8 mouse cellular contexts compared by ENCODE assay signal in the genomic region with DNA sequence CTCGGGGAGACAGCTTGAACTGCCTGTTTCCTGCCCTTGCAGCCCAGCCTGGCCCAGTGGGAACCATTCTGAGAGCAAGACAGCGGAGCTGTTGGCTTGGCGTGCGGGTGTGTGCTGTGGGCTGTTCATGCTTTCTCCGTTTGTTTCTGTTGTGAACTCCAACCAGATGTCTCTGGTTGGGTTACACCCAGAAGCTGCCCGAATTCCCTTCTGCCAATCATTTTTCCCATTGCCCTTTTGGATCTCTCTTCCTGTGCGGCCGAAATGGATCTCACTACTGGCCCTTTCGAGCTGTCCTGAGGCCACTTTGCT. TPM values are rescaled to one million over a fixed set of nuclear protein-coding genes. Genes with fewer than 3 reads are reported as not detected.
DNase-seq lines count a peak whose midpoint lies in the region; ATAC-seq and TF ChIP-seq lines count a peak whose summit lies in the region.

No protein-coding gene starts in this region.

- H3K9me3 ChIP-seq in E14TG2a.4 (ENCODE audit: low read length) = no peaks in the 10 kb centered on the region
- H3K9me3 ChIP-seq in heart, embryonic 10.5 days = no peaks in the 10 kb centered on the region
- no peaks in the 10 kb centered on the region for H3K9me3 ChIP-seq in limb, embryonic 14.5 days (ENCODE audit: control insufficient read depth, low read length)
- no peaks in the 10 kb centered on the region for H3K9me3 ChIP-seq in stomach, embryonic 15.5 days

- H3K36me3 ChIP-seq in E14TG2a.4 (ENCODE audit: insufficient read depth, low read length) = peaks cover 15% of the 10 kb centered on the region
- no peaks in the 10 kb centered on the region for H3K36me3 ChIP-seq in heart, embryonic 10.5 days
- H3K36me3 ChIP-seq in limb, embryonic 14.5 days (ENCODE audit: control insufficient read depth, insufficient read depth, low read length) = no peaks in the 10 kb centered on the region
- H3K36me3 ChIP-seq in stomach, embryonic 15.5 days = no peaks in the 10 kb centered on the region

- TF ChIP-seq CTCF in E14TG2a.4 (conservative IDR thresholded peaks at IDR 0.05; ENCODE audit: low read length) = no peak

- 0 out of 2 replicates have a peak overlapping the region, but pooled peaks have one; percentile 26 for H3K27ac ChIP-seq in heart, embryonic 10.5 days
- H3K27ac ChIP-seq in limb, embryonic 14.5 days (replicated peaks; ENCODE audit: low read depth, low read length) = peak overlapping the region; percentile 26; the same call in 1 of the 2 replicates
- peak overlapping the region; percentile 57 for H3K27ac ChIP-seq in stomach, embryonic 15.5 days

- no peak for ATAC-seq in limb, embryonic 14.5 days (ENCODE audit: low FRiP score, low read depth)
- no peak for ATAC-seq in stomach, embryonic 15.5 days (ENCODE audit: insufficient read depth, low FRiP score, low read depth)

- no peak overlapping the region for H3K9ac ChIP-seq in limb, embryonic 14.5 days (ENCODE audit: low read depth, low read length, severe bottlenecking)
- H3K9ac ChIP-seq in stomach, embryonic 15.5 days = no peak overlapping the region

- peaks cover 18% of the 10 kb centered on the region for H3K27me3 ChIP-seq in E14TG2a.4 (ENCODE audit: insufficient read depth, low read length)
- H3K27me3 ChIP-seq in heart, embryonic 10.5 days (ENCODE audit: insufficient read depth, poor library complexity, severe bottlenecking) = 0 out of 2 replicates have a peak, but pooled peaks cover 9% of the 10 kb centered on the region
- peaks cover 14% of the 10 kb centered on the region for H3K27me3 ChIP-seq in limb, embryonic 14.5 days (ENCODE audit: control insufficient read depth, insufficient read depth, low read length)
- no peaks in the 10 kb centered on the region for H3K27me3 ChIP-seq in stomach, embryonic 15.5 days (replicated peaks)

- H3K4me1 ChIP-seq in E14TG2a.4 (replicated peaks; ENCODE audit: low read depth, low read length) = peaks cover 76% of the 10 kb centered on the region
- peaks cover 61% of the 10 kb centered on the region for H3K4me1 ChIP-seq in heart, embryonic 10.5 days
- peaks cover 36% of the 10 kb centered on the region for H3K4me1 ChIP-seq in limb, embryonic 14.5 days (ENCODE audit: control insufficient read depth, insufficient read depth, low read length)
- H3K4me1 ChIP-seq in stomach, embryonic 15.5 days = peaks cover 37% of the 10 kb centered on the region

- peak overlapping the region; percentile 84; the same call in 1 of the 2 replicates for H3K4me2 ChIP-seq in limb, embryonic 14.5 days (replicated peaks; ENCODE audit: low read depth, low read length, severe bottlenecking)
- H3K4me2 ChIP-seq in stomach, embryonic 15.5 days = peak overlapping the region; percentile 38

- TF ChIP-seq POLR2A in limb, embryonic 14.5 days (IDR thresholded peaks at IDR 0.05; ENCODE audit: borderline replicate concordance, extremely low read depth, insufficient read depth, insufficient read length) = no peak

- H3K4me3 ChIP-seq in E14TG2a.4 (replicated peaks; ENCODE audit: low read length) = peak overlapping the region; percentile 92
- H3K4me3 ChIP-seq in heart, embryonic 10.5 days = 0 out of 2 replicates have a peak overlapping the region, but pooled peaks have one; percentile 5
- H3K4me3 ChIP-seq in limb, embryonic 14.5 days (replicated peaks; ENCODE audit: low read length) = no peak overlapping the region
- H3K4me3 ChIP-seq in stomach, embryonic 15.5 days (replicated peaks) = no peak overlapping the region

- DNase-seq in embryo, embryonic 10 days (ENCODE audit: low spot score) = peak; percentile 43
- DNase-seq in embryo, embryonic 9.5 days (ENCODE audit: extremely low spot score) = no peak
- DNase-seq in heart, embryonic 10.5 days (ENCODE audit: low spot score) = no peak
- DNase-seq in limb, embryonic 14.5 days (ENCODE audit: low spot score) = peak; percentile 38
- no peak for DNase-seq in left cerebral cortex, adult 9 months (ENCODE audit: low spot score in 2 of 2)
- DNase-seq in ovary, postnatal 10 days (ENCODE audit: low spot score) = no peak

- WGBS in heart, embryonic 10.5 days = 70% methylated on average over 9 of the region's 9 CpGs
- WGBS in limb, embryonic 14.5 days = 42% methylated on average over 9 of the region's 9 CpGs
- WGBS in stomach, embryonic 15.5 days = 48% methylated on average over 9 of the region's 9 CpGs

RNA-seq across cellular contexts. Expression of a gene that starts 4.0 kb away (rescaled TPM):
- polyA plus RNA-seq in heart, embryonic 10.5 days (2016; fragmentation: Nextera tagmentation; extraction: Ambion mirVana) = 14.3 and 14.4 TPM in 2 replicates
- 14.3 and 18.3 TPM in 2 replicates for polyA plus RNA-seq in limb, embryonic 14.5 days (2012; rRNA removed)
- 8.0 and 9.1 TPM in 2 replicates for polyA plus RNA-seq in limb, embryonic 14.5 days (2014; fragmentation: Nextera tagmentation; extraction: Ambion mirVana)
- 16.8 and 19.4 TPM in 2 replicates for polyA plus RNA-seq in stomach, embryonic 15.5 days (2015; fragmentation: Nextera tagmentation; extraction: Ambion mirVana)

RNA-seq across cellular contexts. Expression of a gene that starts 16.1 kb away (rescaled TPM):
- 48.6 and 61.8 TPM in 2 replicates for polyA plus RNA-seq in heart, embryonic 10.5 days (2016; fragmentation: Nextera tagmentation; extraction: Ambion mirVana)
- polyA plus RNA-seq in limb, embryonic 14.5 days (2012; rRNA removed) = 30.2 and 36.3 TPM in 2 replicates
- polyA plus RNA-seq in limb, embryonic 14.5 days (2014; fragmentation: Nextera tagmentation; extraction: Ambion mirVana) = 64.2 and 64.7 TPM in 2 replicates
- 56.1 and 61.4 TPM in 2 replicates for polyA plus RNA-seq in stomach, embryonic 15.5 days (2015; fragmentation: Nextera tagmentation; extraction: Ambion mirVana)

RNA-seq across cellular contexts. Expression of a gene that starts 52.8 kb away (rescaled TPM):
- polyA plus RNA-seq in heart, embryonic 10.5 days (2016; fragmentation: Nextera tagmentation; extraction: Ambion mirVana) = 16.1 and 23.1 TPM in 2 replicates
- 39.4 and 45.2 TPM in 2 replicates for polyA plus RNA-seq in limb, embryonic 14.5 days (2012; rRNA removed)
- 16.9 and 24.5 TPM in 2 replicates for polyA plus RNA-seq in limb, embryonic 14.5 days (2014; fragmentation: Nextera tagmentation; extraction: Ambion mirVana)
- 11.7 and 13.6 TPM in 2 replicates for polyA plus RNA-seq in stomach, embryonic 15.5 days (2015; fragmentation: Nextera tagmentation; extraction: Ambion mirVana)

Comparison
In these comparisons a context has a peak if more than half of its experiments do, and no peak if none do; other contexts are left out.
1. DNase-seq: peak in embryo, embryonic 10 days (single experiment) and limb, embryonic 14.5 days (single experiment); none in embryo, embryonic 9.5 days (single experiment), heart, embryonic 10.5 days (single experiment), left cerebral cortex, adult 9 months (0 of 2) and ovary, postnatal 10 days (single experiment).
2. H3K4me3 ChIP-seq: peak in E14TG2a.4 (single experiment) and heart, embryonic 10.5 days (single experiment); none in limb, embryonic 14.5 days (single experiment) and stomach, embryonic 15.5 days (single experiment).
3. Peak in every context shown above with its lines, with median percentiles within 50 percentile points of each other: H3K27ac ChIP-seq.